Mouse (Mus musculus) cerebellum, adult 2 months (tissue): ENCODE data around the gene Axl.

Experiments used
- CTCF ChIP-seq: fragments of 200-500 bp; IDR thresholded peaks from 2 replicates; pipeline ENCODE4 v1.5.1; 2011; ENCODE audit warnings: low read depth, mild to moderate bottlenecking, control low read depth, low read length, moderate library complexity, borderline replicate concordance; ENCODE audit not compliant: insufficient read depth
- POLR2A ChIP-seq: fragments of 200-500 bp; IDR thresholded peaks from 2 replicates; pipeline ENCODE4 v1.6.1; 2011; ENCODE audit warnings: low read length, control low read depth, borderline replicate concordance; ENCODE audit not compliant: insufficient read depth

DNA sequence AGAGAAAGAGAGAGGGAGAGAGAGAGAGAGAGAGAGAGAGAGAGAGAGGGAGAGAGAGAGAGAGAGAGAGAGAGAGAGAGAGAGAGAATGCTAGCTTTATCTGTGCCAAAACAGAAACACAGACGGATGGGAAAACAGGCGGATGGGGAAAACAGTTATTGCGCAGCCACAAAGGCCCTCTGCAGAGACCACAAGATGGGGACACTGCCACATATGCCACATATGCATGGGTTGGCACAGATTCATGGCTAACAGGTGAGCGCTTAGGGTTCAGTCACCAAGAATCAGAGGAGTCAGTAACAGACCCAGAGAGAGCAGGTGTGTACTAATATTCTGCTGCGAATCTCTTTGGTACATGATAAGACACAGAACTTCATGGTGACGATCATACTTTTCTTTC is 5.8 kb downstream of the Axl start:
- TF ChIP-seq CTCF: no peak
- TF ChIP-seq POLR2A: no peak
